Mouse (Mus musculus) layer of hippocampus, adult 18-20 months (tissue): ENCODE results near the gene Siglech. TPM values are rescaled to one million over a fixed set of nuclear protein-coding genes. Genes with fewer than 3 reads are reported as not detected.
"Not testable (repeated sequence)": the region's sequence is repeated elsewhere in the genome, so short reads cannot be mapped to it uniquely, and the experiment has no call there.

ENCODE experiments used
- DNase-seq, 2 experiments: peaks; one replicate each; pipeline ENCODE4 v3.0.0; 2022; ENCODE audit warnings: low spot score in 2 of 2
- long read RNA-seq: library from polyadenylated mRNA; stranded (forward); transcript quantifications from one replicate; pipeline ENCODE4 v2.0.0, GENCODE M21; 2021
- total RNA-seq, 2 experiments: library from RNA; stranded (reverse); gene quantifications; 2 replicates each; pipeline ENCODE4 v1.2.3; 2021

Siglech gene
- total RNA-seq = 10 to 100 TPM; 12.3 to 13.0 TPM
- long read RNA-seq, partial matches to known transcripts = 0 of 6 reads
- long read RNA-seq, other reads (novel, unspliced or antisense) = 2 of 6 reads

DNA sequence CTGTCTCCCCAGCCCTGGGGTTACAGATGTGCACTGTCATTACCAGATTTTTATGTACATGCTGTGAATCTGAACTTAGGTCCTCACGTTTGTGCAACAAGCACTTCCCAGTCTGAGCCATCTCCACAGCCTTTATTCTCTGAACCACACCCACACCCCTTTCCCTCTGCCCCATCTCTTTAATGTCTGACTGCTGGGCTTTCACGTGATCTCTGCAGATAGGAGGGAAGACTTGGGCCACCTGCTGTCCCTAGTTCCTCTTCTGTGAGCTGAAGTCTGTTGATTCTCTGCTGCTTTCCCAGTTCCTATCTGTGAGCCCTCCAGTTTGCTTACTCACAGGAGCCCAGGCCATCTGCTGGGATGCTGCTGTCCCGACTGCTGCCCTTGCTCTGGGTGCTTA lies at the start of gene Siglech:
Gene Siglech (plus strand): TSS at position 253 of the 400 bp plus-strand sequence.
- DNase-seq = no peak

DNA sequence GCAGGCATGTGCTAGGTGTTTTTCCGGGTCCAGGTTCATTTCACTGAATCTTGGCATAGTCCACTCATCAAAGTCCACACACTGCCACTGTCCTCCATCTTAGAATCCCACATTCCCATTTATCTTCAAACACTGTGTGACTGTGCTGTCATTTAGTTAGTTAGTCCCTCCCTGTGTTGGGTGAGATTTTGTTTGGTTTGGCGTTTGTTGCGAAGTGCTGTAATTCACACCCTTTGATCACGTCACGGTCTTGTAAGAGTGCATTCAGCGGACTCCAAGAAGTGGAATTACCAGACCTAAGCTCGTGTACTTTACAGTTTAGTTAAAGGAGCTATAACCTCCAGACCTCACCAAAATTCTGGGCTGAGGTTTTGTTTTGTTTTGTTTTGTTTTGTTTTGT lies 45.3 kb upstream of the Siglech start:
- no peak for DNase-seq

DNA sequence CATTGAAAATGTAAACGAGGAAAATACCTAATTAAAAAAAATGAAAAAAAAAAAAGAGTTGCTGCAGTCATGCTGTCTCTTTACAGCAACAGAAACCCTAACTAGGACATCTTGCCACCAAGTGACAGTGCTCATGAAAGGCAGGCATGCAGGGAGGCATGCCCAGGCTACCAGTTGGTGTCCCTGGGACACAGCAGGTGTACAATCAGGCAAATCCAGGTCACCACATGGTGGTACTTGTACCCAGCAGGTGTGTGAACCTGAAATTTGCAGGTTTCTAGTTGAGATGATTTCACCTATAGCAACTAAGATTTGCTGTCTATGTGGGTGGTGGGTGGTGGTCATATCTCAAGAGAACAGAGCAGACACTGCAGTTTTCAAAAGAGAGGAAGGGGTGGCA lies 39.1 kb upstream of the Siglech start:
- DNase-seq = no peak

DNA sequence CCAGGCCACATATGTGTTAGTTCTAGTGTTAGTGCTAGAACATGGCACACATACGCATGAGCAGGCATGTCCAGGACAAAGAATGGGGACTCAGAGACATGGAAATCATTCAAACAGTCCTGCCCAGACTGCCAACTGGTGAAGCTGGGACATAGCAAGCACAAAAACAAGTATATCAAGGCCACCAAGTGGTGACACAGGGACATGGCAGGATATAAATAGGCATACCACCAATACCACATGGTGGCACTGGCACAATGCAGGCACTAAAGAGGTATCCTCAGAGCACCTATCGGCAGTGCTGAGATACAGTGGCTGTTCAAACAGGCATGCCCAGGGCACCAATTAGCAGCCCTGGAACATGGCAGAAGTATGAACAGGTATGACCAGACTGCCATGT lies 33.5 kb upstream of the Siglech start:
- no peak for DNase-seq

DNA sequence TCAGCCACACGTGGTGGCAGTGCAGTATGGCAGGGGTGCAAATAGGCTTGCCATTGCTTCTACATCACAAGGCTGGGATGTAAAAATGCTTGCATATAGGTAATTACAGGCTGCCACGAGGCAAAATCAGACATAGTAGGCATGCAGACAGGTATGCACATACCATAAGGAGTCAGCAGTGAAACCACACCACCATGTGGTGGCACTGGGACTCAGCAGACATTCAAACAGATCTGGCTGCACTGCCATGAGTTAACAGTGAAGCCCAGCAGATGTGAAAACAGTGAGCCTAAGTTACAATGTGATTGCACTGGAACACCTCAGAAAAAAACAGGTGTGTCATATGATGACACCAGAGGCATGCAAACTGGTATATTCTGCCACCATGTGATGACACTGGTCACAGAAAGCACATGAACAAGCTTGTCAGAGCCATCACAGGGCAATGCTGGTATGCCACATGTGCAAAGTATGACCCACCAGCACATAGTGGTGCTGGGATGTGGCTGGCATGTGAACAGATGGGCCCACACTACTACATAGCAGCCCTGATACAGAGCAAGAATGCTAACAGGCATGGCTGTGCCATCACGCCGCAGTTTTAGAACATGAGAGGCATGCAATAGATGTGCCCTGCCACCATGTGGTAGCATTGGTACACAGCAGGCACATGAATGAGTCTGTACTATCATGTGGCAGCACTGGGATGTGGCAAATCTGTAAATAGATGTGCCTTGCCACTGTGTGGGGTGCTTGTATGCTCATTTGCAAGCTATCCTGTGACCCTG lies 30.7 kb upstream of the Siglech start:
- peak; percentile 73 to 85 for DNase-seq

DNA sequence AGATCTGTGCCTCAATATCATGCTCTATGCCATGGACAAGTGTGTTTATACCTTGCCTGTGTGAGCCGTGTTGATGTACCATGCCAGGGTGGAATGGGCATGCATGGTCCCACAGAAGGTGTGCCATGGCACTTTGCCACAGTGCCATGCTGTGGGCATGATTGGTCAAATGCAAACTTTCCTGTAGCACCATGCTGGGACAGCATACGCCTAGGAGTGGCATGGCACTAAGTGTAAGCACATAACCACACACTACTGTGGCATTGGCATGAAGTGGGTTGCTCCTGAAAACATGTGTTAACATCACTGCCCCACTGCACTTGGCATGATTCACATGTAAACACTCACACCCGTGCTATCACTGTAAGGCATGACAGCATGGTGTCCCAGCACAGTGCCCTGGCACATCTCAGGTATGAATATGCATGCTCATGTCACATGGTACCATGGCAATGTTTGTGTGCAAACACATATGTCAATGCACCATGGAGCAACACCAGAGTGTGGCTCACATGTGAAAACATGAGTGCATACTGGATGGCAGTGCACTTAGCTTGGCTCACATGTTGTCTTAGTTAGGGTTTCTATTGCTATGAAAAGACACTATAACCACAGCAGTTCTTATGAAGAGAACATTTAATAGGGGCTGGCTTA lies 24.2 kb upstream of the Siglech start:
- no peak for DNase-seq

DNA sequence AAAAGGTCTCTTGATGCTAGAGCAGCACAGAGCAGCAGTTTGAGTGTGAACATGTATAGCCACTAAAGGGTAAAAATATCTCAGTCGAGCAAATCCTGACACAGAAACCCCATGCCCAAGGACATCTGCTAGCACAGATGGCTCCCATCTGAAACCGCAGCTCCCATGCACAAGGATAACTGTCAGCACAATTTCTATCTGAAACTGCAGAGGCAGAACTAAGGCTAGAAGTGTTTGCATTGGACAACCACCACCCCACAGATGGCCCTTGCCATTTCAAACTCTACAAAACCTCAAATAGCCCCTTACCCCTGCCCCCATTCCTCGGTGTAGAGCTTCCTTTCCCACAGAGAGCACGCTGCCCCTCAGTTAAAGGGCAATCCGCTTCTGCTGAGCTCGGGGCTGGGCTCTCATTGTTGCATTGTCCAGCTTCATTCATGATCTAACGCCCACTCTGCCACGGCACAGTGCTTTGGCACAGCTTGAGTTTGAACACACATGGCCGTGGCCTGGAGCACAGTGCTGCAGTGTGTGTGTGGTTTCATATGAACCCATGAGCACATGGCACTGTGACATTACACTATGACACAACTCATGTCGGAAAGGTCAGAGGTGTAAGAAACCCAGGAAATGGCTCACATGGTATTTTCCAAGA lies 23.3 kb upstream of the Siglech start:
- DNase-seq = peak; percentile 81 to 91

DNA sequence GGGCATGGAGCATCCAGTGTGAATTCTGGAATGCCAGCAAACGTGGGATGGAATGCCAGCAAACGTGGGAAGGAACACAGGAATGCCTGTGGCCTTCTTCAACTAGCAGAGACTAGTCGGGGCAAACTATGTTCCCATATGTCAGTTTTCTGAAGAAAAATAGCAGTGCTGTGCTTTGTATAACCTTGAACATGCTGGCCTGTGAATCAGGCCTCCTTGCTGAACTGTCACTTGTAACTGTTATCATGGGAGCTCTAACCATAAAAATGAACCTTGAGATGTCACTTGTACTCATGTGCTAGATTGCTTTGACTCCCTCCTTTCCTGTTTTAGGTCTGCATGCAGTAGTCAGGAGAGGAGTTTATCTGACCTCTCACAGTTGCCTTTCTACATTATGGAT lies 17.1 kb upstream of the Siglech start:
- no peak for DNase-seq

DNA sequence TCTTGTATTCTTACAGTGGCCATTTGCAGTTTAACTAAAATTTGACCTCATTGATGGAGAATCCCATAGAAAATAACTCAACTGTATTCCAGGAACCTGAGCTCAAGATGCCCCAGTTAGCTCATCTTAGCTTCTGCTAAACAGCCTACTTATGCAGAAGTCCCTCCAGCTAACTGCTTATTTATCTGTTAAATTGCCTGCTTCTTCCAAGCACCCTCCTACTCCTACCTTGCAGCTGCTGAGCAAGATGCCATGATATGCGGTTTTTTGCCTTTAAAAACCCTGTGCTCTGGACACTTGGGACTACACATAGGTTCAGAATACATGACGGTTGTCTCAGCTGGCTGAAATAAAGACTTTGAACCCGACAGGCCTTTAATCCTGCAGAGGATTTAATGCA lies 8.6 kb upstream of the Siglech start:
- DNase-seq = no peak

DNA sequence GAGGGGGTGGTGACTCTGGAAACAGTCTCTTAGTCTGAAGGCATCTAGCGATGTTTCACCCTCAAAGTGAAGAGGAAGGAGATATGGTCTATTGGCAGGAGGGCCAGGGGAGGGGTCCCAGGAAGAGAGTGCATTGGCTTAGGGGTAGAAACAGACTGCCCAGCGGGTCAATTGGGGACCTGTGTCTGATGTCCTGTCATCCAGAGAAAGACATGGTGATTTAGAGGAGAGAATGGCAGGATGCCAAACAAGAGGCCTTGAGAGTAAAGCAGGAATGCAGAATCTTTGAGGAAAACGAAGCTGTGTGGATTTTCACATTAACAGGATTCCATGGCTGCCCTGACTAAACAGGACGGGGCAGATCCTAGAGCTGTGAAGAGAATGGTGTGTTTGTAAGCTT lies 12.0 kb downstream of the Siglech start:
- no peak for DNase-seq

DNA sequence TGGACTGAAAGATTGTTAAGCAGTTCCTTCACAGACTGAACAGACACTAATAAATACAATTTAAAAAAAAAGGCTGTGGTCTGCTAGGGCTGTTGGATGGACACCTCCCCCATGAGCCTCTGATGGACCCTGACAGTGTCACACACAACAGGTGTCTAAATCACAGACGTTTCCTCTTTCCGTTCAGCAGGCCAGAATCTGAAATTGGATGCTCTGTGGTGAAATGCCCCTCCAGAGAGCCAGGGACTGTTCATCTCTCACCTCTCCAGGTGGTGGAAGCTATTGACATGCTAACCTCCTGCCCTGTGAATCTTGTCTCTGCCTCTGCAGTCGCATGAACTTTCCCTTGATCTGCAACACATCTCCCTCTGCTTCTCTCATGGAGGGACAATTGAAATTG lies 14.5 kb downstream of the Siglech start:
- no peak for DNase-seq

DNA sequence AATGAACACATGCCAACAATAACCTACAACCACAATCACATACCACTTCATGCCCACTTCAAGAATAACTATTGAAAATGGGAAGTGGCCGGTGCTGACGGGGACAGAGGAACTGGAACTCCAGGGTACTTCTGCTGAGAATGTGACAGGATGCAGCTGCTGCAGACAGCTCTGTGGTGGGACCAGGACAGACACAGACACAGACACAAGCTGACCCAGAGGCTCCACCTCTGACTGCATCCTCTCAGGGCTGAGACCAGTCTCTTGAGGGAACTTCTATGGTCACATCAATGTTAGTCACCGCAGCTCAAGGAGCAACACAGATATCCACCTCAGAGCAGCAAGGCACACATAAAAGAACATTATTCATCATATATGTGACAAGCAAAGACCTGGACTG lies 16.6 kb downstream of the Siglech start:
- DNase-seq = no peak

DNA sequence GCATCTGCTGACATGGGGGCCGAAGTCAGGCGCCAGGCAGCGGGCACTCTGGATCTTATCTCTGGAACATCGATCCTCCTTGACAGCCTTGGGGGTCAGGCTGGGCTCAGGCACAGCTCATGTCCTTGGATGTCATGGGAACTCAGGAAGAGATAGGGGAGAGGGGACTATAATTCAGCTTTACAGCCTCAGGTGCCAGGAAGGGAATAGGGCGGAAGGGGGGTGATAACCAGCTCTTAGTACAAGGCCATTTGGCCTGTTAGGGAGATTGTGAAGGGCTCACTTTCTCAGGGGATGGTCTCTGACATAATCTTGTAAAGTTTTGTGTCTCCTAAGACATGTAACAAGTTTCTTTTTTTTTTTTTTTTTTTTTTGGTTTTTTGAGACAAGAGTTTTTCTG lies 22.6 kb downstream of the Siglech start:
- DNase-seq = not testable (repeated sequence)

DNA sequence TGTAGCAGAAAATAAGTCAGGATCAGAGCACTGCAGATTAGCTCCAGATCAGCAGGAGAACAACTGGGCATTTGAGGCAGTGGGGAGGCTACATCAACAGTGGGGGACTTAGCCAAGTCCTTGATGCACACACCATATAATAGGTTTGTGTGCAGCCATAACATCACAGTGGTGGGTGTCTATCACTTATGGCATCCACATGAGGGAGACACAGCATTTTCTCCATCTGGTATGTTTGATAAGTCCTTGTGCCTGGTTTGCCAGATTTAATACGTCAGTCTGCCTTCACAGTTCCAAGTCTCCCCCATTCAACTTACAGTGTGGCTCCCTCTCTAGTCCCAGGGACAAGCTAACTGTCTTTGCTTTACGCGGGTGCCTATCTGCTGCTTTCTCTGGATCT lies 24.3 kb downstream of the Siglech start:
- peak; percentile 10 to 53 for DNase-seq

DNA sequence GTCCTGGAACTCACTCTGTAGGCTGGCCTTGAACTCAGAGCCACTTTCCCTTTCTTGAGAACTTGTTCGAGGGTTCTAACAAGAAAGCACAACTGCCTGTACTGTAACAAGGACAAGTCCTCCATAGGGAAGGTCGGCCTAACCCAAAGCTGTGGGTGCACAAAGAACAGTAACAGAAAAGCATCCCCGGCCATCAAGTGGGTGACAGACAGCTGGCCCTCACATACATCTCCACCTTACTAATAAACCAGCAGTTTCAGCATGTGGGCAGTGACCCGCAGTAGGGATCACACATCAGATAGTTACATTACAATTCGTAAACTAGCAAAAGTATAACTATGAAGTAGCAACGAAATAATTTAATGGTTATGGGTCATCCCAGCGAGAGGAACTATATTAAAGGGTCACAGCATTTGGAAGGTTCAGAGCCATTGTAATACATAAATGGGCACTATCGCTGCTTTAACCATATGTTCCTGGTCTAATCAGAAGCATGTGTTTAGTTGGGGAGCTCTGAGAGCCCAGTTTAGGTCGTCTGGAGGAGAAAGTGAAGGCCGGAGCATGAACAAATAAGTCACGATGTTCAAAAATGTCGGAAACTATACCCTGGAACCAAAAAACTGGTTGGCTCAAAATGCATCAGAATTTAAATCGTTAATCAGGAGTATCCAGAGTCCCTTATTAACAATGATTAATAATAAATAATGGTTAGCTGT lies 25.4 kb downstream of the Siglech start:
- DNase-seq = no peak

DNA sequence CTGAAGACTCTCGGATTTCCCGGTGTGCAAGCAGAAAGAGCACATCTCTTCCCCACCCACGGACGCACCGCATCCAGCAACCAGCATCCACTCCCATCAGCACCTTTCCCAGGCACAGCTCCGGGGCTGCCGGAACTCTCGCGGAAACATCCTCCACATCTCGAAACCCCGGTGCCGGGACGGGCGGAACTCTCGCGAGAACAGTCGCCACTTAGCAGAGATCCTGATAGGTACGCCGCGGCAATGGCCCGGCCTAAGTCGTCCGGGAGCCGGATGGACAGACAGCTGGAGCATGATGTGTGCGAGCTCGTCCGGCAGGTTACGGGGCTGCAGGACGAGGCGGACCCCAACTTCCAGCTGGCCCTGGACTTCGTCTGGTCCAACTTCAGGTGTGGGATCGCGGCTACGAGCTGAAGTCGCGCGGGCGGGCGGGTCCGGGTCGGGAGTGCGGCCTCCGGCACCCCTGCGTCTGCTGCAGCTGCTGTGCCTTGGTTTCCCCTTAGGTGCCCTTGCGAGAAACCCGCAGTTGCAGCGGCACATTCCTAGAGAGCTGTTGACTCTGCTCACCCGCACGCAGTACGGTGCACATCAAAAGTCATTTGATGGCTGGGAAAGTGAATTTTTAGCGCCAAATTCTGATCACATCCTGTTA lies 26.1 kb downstream of the Siglech start, which contains the start of gene Tubgcp5:
Gene Tubgcp5 (plus strand): TSS at position 203 of the 652 bp plus-strand sequence.
- peak; percentile 94 to 96 for DNase-seq

DNA sequence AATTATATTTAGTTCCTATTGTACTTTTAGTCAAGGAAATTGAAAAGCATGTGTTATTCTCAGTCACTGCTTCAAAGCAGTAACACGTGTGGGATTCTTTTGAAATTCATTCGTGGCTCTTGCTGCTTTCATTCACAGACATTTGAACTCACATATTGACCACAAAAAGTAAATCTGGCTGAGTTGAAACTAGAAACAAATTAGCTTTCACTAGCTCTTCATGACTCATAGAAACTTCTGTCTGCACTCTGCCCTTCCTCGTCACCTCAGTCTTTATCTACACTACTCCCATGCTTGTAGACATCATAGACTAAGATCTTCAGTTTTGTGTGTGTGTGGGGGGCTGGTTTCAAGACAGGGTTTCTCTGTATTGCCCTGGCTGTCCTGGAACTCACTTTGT lies 32.0 kb downstream of the Siglech start:
- no peak for DNase-seq

DNA sequence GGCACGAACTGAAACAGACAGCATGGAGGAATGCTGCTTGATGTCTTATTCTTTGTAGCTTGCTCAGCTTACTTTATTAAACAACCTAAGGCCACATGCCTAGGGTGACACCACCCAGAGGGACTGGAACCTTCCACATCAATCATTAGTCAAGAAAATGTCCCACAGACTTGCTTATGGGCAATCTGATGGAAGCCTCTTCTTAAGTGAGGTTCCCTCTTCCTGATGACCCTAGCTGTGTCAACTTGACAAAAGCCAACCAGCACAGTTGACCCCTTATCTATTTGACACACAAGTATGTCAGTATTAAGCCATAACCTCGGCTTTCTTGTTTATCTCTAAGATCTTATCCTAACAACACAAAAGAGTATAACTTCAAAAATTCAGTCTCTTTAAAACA lies 42.0 kb downstream of the Siglech start:
- no peak for DNase-seq

DNA sequence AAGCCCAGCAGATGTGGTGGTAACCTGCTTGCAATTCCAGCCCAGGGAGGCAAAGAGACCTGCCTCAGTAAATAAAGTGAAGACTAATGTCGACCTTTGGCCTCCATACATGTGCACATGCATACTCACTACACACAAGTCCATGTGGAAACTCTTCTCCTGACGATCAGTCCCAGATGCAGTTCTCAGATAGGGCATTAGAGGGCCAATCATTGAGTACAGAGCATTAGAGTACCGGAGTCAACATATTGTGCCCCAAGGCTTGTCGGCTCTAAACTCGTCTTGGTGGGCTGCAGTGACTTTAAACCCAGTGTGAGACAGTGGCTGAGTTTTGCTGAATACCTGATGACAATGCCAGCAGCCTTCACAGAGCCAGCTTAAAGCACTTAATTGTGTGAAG lies 56.5 kb downstream of the Siglech start:
- DNase-seq = no peak

DNA sequence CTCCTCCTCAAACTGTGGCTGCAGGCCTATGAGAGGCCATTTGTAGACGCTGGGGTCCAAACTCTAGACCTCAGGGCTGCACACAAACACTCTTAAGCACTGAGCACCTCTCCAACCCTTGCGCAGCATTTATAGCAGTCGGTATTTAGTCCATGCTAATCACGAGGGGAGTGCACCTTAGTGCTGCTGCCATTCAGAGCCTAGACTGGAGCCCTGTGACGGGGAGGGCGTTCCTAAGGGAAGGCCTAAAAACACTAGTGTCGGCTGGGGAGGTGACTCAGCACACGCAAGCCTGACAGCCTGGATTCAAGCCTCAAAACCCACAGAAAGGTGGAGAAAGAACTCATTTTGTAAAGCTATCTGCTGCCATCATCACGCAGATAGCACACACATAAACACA lies 59.6 kb downstream of the Siglech start:
- no peak for DNase-seq
